Mouse (Mus musculus) erythroblast, embryonic 14.5 days (primary cell): ENCODE results near the gene Dock4. TPM values are rescaled to one million over a fixed set of nuclear protein-coding genes. Genes with fewer than 3 reads are reported as not detected.

Experiments
- H3K27me3 ChIP-seq: 2 replicates; pipeline ENCODE4 v1.6.1; 2012; ENCODE audit warnings: inconsistent platforms; ENCODE audit not compliant: control insufficient read depth
- H3K36me3 ChIP-seq: 2 replicates; pipeline ENCODE4 v1.6.1; 2012; ENCODE audit warnings: mild to moderate bottlenecking, inconsistent platforms; ENCODE audit not compliant: control insufficient read depth
- H3K4me1 ChIP-seq: 2 replicates; pipeline ENCODE4 v1.6.1; 2012; ENCODE audit warnings: inconsistent platforms; ENCODE audit not compliant: control insufficient read depth
- H3K4me3 ChIP-seq: replicated peaks from 2 replicates; pipeline ENCODE3; 2012; ENCODE audit warnings: moderate library complexity, mild to moderate bottlenecking, inconsistent platforms
- H3K9me3 ChIP-seq: 2 replicates; pipeline ENCODE4 v1.6.1; 2012; ENCODE audit warnings: low read length, inconsistent platforms, mixed read lengths; ENCODE audit not compliant: control insufficient read depth
- GATA1 ChIP-seq: IDR thresholded peaks from 2 replicates; pipeline ENCODE4 v1.6.1; 2012; ENCODE audit warnings: low read length, inconsistent platforms, mixed read lengths
- TAL1 ChIP-seq: IDR thresholded peaks from 3 replicates; pipeline ENCODE4 v1.6.1; 2012; ENCODE audit warnings: low read length, inconsistent platforms, mixed read lengths
- polyA plus RNA-seq: library from polyadenylated mRNA; stranded (reverse); fragments of >175 nt; gene quantifications from 2 replicates; pipeline ENCODE4 v1.2.3, GENCODE M21; 2012

Dock4 gene
- polyA plus RNA-seq, 1 experiment, result 0.05 TPM

- H3K27me3 ChIP-seq, result no peaks in the 10 kb centered on the region
- no peak for TF ChIP-seq TAL1
- TF ChIP-seq GATA1, result no peak
- H3K9me3 ChIP-seq, result no peaks in the 10 kb centered on the region
- H3K36me3 ChIP-seq, result no peaks in the 10 kb centered on the region
- H3K4me3 ChIP-seq, result no peak overlapping the region
- no peaks in the 10 kb centered on the region for H3K4me1 ChIP-seq
Measured at GRCm38 (mm10) chr12:40635991-40636390, 190.2 kb downstream of the Dock4 start.

- Histone ChIP-seq H3K4me1 (no peaks in the 10 kb centered on the region), H3K4me3 (no peak overlapping the region), H3K36me3 (no peaks in the 10 kb centered on the region), H3K27me3 (no peaks in the 10 kb centered on the region), H3K9me3 (no peaks in the 10 kb centered on the region)
- TF ChIP-seq TAL1, result no peak
- TF ChIP-seq GATA1, result no peak
Measured at GRCm38 (mm10) chr12:40637427-40637826, 191.7 kb downstream of the Dock4 start.

DNA sequence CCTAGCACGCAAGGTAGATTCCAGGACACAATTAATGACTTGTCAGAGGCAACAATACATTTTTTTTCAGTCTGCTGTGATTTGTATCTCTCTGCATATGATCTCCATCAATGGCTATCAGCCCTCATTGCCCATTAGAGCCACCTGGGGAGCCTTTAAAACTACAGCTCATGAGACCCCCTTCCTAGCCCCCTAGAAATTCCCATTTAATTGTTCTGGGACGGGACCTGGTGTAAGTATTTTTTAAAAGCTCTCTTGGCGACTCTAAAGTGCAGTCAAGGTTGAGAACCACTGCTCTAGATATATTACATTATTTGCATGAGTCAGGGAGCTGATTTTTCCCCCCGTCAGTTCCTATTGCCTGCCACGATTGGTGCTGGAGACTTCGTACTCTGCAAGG is 200.1 kb downstream of the Dock4 start:
- TF ChIP-seq GATA1 (no peak), TAL1 (no peak)
- Histone ChIP-seq H3K4me1 (no peaks in the 10 kb centered on the region), H3K27me3 (no peaks in the 10 kb centered on the region), H3K9me3 (no peaks in the 10 kb centered on the region), H3K4me3 (no peak overlapping the region), H3K36me3 (no peaks in the 10 kb centered on the region)

- Histone ChIP-seq H3K9me3 (no peaks in the 10 kb centered on the region), H3K4me3 (no peak overlapping the region), H3K4me1 (no peaks in the 10 kb centered on the region), H3K36me3 (no peaks in the 10 kb centered on the region), H3K27me3 (no peaks in the 10 kb centered on the region)
- no peak for TF ChIP-seq GATA1
- no peak for TF ChIP-seq TAL1
Measured at GRCm38 (mm10) chr12:40654312-40654711, 208.6 kb downstream of the Dock4 start.

DNA sequence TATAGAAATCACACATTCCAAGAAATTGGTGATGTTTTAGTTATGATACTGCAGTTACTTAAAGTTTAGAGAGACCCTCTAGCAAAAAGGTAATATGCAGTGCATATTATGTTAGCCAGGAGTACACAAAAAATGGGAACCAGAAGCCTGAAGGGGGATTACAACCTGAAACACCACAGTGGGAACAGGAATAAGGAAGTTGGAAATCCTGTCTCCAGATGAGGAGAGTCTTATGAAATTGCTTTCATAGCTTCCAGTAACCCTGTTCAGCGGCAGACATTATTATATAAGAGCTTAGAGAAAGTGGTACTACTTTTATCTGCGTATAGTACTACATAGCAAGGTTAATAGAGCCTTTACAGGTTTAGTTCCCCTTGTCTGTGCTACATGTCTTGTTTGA is 210.1 kb downstream of the Dock4 start:
- TF ChIP-seq TAL1 (no peak), GATA1 (no peak)
- Histone ChIP-seq H3K27me3 (no peaks in the 10 kb centered on the region), H3K4me1 (no peaks in the 10 kb centered on the region), H3K4me3 (no peak overlapping the region), H3K36me3 (no peaks in the 10 kb centered on the region), H3K9me3 (no peaks in the 10 kb centered on the region)

GRCm38 (mm10) chr12:40656438-40656837 is 210.7 kb downstream of the Dock4 start:
- Histone ChIP-seq H3K9me3 (no peaks in the 10 kb centered on the region), H3K36me3 (no peaks in the 10 kb centered on the region), H3K4me3 (no peak overlapping the region), H3K27me3 (no peaks in the 10 kb centered on the region), H3K4me1 (no peaks in the 10 kb centered on the region)
- TF ChIP-seq TAL1 (no peak), GATA1 (no peak)

GRCm38 (mm10) chr12:40657229-40657885 is 211.6 kb downstream of the Dock4 start:
- no peak for TF ChIP-seq GATA1
- TF ChIP-seq TAL1, result no peak
- H3K4me1 ChIP-seq, result no peaks in the 10 kb centered on the region
- no peak overlapping the region for H3K4me3 ChIP-seq
- H3K27me3 ChIP-seq, result no peaks in the 10 kb centered on the region
- no peaks in the 10 kb centered on the region for H3K36me3 ChIP-seq
- H3K9me3 ChIP-seq, result no peaks in the 10 kb centered on the region

- TF ChIP-seq TAL1 (no peak), GATA1 (no peak)
- H3K27me3 ChIP-seq, result no peaks in the 10 kb centered on the region
- no peaks in the 10 kb centered on the region for H3K9me3 ChIP-seq
- H3K36me3 ChIP-seq, result no peaks in the 10 kb centered on the region
- no peak overlapping the region for H3K4me3 ChIP-seq
- no peaks in the 10 kb centered on the region for H3K4me1 ChIP-seq
Measured at GRCm38 (mm10) chr12:40659689-40660088, 213.9 kb downstream of the Dock4 start.

DNA sequence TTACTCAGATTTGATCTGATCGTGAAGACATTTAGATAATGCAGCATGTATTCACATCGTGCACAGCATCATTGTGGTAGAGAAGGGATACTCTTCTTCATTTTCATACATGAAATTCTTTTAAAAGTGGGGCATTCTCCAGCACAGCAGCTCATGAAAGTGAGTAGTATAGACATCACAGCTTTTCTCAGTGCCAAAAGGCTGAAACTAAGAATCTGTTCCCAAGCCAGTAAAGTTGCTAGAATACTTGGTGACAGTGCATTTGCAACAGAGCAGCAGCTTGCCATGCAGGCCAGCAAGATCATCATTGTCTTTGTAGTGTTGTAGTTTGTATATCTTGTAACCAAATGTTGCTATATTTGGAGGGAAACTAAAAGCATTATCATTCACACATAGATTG is 223.7 kb downstream of the Dock4 start:
- no peaks in the 10 kb centered on the region for H3K27me3 ChIP-seq
- no peaks in the 10 kb centered on the region for H3K4me1 ChIP-seq
- H3K36me3 ChIP-seq, result no peaks in the 10 kb centered on the region
- TF ChIP-seq TAL1 (no peak), GATA1 (no peak)
- H3K9me3 ChIP-seq, result no peaks in the 10 kb centered on the region
- H3K4me3 ChIP-seq, result no peak overlapping the region

DNA sequence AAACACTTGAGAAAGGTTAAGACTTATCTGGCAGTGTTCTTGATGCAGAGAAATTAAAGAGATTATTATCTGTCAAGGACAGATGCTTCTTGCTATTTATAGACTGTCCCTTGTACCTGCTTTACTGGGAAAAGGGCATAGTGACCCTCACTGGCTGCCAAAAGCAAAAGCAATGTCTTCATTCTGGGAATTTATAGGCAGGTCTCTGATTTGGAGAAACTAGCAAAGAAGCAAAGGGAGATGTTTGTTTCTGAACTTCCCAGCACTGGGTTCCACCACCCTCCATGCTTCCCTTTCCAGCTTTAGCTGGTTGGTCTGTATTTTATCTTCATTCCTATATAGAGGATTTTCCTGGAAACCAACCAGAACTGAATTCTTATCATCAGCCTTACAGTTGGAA is 225.0 kb downstream of the Dock4 start:
- no peaks in the 10 kb centered on the region for H3K4me1 ChIP-seq
- H3K27me3 ChIP-seq, result no peaks in the 10 kb centered on the region
- TF ChIP-seq TAL1, result no peak
- no peak for TF ChIP-seq GATA1
- H3K4me3 ChIP-seq, result no peak overlapping the region
- no peaks in the 10 kb centered on the region for H3K9me3 ChIP-seq
- H3K36me3 ChIP-seq, result no peaks in the 10 kb centered on the region
